Mouse (Mus musculus) kidney, adult 2 months (tissue): ENCODE measurements around the gene Sdhc. TPM values are rescaled to one million over a fixed set of nuclear protein-coding genes. Genes with fewer than 3 reads are reported as not detected.

ENCODE experiments used
- DNase-seq: peaks from one replicate; pipeline ENCODE4 v3.0.0; 2021
- H3K27ac ChIP-seq: fragments of 200-500 bp; 2 replicates; pipeline ENCODE4 v1.5.1; 2012; ENCODE audit warnings: low read depth, low read length, control low read depth, inconsistent platforms; ENCODE audit not compliant: insufficient read depth
- H3K27me3 ChIP-seq: fragments of 200-500 bp; replicated peaks from 2 replicates; pipeline ENCODE4 v1.6.1; 2012; ENCODE audit warnings: mild to moderate bottlenecking, moderate library complexity, low read length, inconsistent platforms; ENCODE audit not compliant: control insufficient read depth, insufficient read depth
- H3K36me3 ChIP-seq: fragments of 200-500 bp; 2 replicates; pipeline ENCODE4 v1.6.1; 2012; ENCODE audit warnings: mild to moderate bottlenecking, moderate library complexity, low read length, inconsistent platforms; ENCODE audit not compliant: control insufficient read depth, insufficient read depth
- H3K4me1 ChIP-seq: fragments of 200-500 bp; 2 replicates; pipeline ENCODE4 v1.6.1; 2011; ENCODE audit warnings: low read length; ENCODE audit not compliant: control insufficient read depth, insufficient read depth
- H3K4me3 ChIP-seq: fragments of 200-500 bp; 2 replicates; pipeline ENCODE4 v1.5.1; 2011; ENCODE audit warnings: mild to moderate bottlenecking, low read depth, low read length, control low read depth; ENCODE audit not compliant: insufficient read depth
- CTCF ChIP-seq: fragments of 200-500 bp; conservative IDR thresholded peaks from 2 replicates; pipeline ENCODE4 v1.5.1; 2011; ENCODE audit warnings: low read depth, mild to moderate bottlenecking, control low read depth, low read length, moderate library complexity, mixed read lengths; ENCODE audit not compliant: insufficient read depth, insufficient read length
- POLR2A ChIP-seq: fragments of 200-500 bp; IDR thresholded peaks from one replicate; pipeline ENCODE4 v1.6.1; 2011; ENCODE audit warnings: low read depth, low read length, control low read depth
- WGBS: fragments of 180-500 bp; shearing (Covaris S2); methylation state at CpG from one replicate; pipeline ENCODE4 v1.1.7; 2018; 5-methylcytosine and 5-hydroxymethylcytosine counted together
- polyA plus RNA-seq: library from polyadenylated mRNA; depleted of rRNA; stranded (reverse); fragments of >200 nt; gene quantifications from 2 replicates; pipeline ENCODE4 v1.2.3, GENCODE M21; 2012

Gene Sdhc
- polyA plus RNA-seq, 1 experiment = 951 TPM

GRCm38 (mm10) chr1:171185655-171186054, 35.3 kb upstream of the Sdhc start:
- H3K27me3 ChIP-seq = no peaks in the 10 kb centered on the region
- H3K27ac ChIP-seq = no peak overlapping the region
- no peaks in the 10 kb centered on the region for H3K36me3 ChIP-seq
- peaks cover 2% of the 10 kb centered on the region for H3K4me1 ChIP-seq
- DNase-seq = no peak
- TF ChIP-seq CTCF (no peak), POLR2A (no peak)
- WGBS = 80% methylated on average over 8 of the region's 8 CpGs
- no peak overlapping the region for H3K4me3 ChIP-seq

- H3K4me1 ChIP-seq = peaks cover 2% of the 10 kb centered on the region
- 63% methylated on average over 7 of the region's 7 CpGs for WGBS
- no peak for TF ChIP-seq POLR2A
- 0 out of 2 replicates have a peak, but pooled peaks have one; percentile 23 for TF ChIP-seq CTCF
- H3K36me3 ChIP-seq = no peaks in the 10 kb centered on the region
- peak overlapping the region; percentile 71; the same call in 1 of the 2 replicates for H3K27ac ChIP-seq
- H3K4me3 ChIP-seq = no peak overlapping the region
- peak; percentile 42 for DNase-seq
- no peaks in the 10 kb centered on the region for H3K27me3 ChIP-seq
These were observed 33.9 kb upstream of the Sdhc start for GRCm38 (mm10) chr1:171184314-171184713.

DNA sequence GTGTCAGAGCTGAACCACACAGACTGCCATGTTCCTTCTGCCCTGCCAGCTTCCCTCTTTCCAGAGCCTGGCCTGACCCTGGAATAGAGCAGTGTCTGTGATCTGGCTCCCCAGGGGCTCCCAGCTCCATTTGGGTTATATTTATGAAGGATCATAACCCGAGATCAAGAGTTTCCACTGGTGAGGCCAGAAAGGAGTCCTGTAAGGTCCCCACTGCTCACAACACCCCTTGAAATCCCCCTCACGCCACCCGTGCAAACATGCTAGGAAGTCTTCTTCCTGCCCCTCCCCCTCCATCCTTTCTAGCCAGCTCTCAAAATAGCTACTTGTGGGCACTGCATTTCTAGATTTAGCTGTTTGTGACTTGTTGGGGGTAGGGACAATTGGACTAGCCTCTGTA, 33.2 kb upstream of the Sdhc start:
- Histone ChIP-seq H3K4me3 (no peak overlapping the region), H3K27ac (no peak overlapping the region), H3K4me1 (no peaks in the 10 kb centered on the region; the same call in 1 of the 2 replicates), H3K36me3 (no peaks in the 10 kb centered on the region), H3K27me3 (no peaks in the 10 kb centered on the region)
- no peak for TF ChIP-seq POLR2A
- no peak for TF ChIP-seq CTCF
- 59% methylated on average over 3 of the region's 3 CpGs for WGBS
- peak; percentile 51 for DNase-seq

- no peaks in the 10 kb centered on the region; the same call in 1 of the 2 replicates for H3K4me1 ChIP-seq
- no peaks in the 10 kb centered on the region for H3K27me3 ChIP-seq
- TF ChIP-seq POLR2A = no peak
- no peak for TF ChIP-seq CTCF
- no peak overlapping the region for H3K27ac ChIP-seq
- no peak for DNase-seq
- H3K4me3 ChIP-seq = no peak overlapping the region
- WGBS = 91% methylated on average over 3 of the region's 3 CpGs
- no peaks in the 10 kb centered on the region for H3K36me3 ChIP-seq
These were observed 32.6 kb upstream of the Sdhc start for GRCm38 (mm10) chr1:171183025-171183424.

GRCm38 (mm10) chr1:171179487-171180171, 29.2 kb upstream of the Sdhc start:
- Histone ChIP-seq H3K36me3 (no peaks in the 10 kb centered on the region), H3K27me3 (no peaks in the 10 kb centered on the region), H3K4me3 (no peak overlapping the region), H3K4me1 (no peaks in the 10 kb centered on the region; the same call in none of the 2 replicates), H3K27ac (no peak overlapping the region)
- WGBS = 65% methylated on average over 5 of the region's 5 CpGs
- DNase-seq = peak; percentile 32
- TF ChIP-seq CTCF (no peak), POLR2A (no peak)

DNA sequence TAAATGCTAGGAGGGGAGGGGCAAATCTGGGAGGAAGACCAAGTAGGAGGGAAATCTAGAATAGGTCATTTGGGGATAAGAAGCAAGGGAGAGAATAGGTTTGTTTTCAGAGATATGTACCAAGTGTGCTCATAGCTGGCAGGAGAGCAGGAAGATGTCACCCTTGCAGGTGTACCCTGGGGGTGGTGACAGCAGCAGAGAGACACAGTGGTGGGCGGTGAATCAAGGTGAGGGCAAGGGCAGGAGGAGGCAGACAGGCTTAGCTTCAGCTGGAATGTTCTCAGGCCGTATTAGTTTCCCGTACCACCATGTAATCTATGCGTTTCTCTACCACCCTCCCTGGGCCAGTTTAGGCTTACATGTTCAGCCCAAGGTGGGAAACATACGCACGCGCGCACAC, 22.4 kb upstream of the Sdhc start:
- Histone ChIP-seq H3K4me1 (peaks cover 2% of the 10 kb centered on the region; the same call in 1 of the 2 replicates), H3K27me3 (no peaks in the 10 kb centered on the region), H3K27ac (no peak overlapping the region), H3K36me3 (no peaks in the 10 kb centered on the region), H3K4me3 (no peak overlapping the region)
- 98% methylated on average over 8 of the region's 8 CpGs for WGBS
- no peak for TF ChIP-seq POLR2A
- TF ChIP-seq CTCF = no peak
- no peak for DNase-seq

DNA sequence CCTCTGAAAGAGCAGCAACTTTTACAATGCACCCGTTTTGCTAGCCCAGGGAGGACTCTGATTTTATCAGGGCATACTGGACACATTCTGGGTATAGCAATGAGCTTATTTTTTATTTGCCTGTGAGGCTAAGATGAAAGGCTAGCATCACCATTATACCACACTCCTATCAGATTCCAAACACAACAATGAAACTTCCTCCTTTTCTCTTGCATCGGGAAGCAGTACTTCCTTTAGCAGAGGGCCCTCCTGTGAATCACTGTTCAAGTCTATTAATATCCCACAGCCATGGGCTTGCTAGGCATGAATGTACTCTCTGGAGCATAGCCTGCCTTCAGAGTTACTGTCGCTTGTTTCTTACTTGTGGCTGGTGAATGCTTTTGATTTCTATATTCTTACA, 20.7 kb upstream of the Sdhc start:
- H3K4me3 ChIP-seq = no peak overlapping the region
- no peaks in the 10 kb centered on the region for H3K27me3 ChIP-seq
- TF ChIP-seq POLR2A = no peak
- TF ChIP-seq CTCF = no peak
- H3K36me3 ChIP-seq = no peaks in the 10 kb centered on the region
- H3K4me1 ChIP-seq = 0 out of 2 replicates have a peak, but pooled peaks cover 2% of the 10 kb centered on the region
- 27% methylated on average over 3 of the region's 3 CpGs for WGBS
- H3K27ac ChIP-seq = peak overlapping the region; percentile 86; the same call in 1 of the 2 replicates
- peak; percentile 65 for DNase-seq
